Mouse (Mus musculus) lung, adult 2 months (tissue): Measurements from ENCODE around the gene Col8a1.

Source experiments
- CTCF ChIP-seq: fragments of 200-500 bp; IDR thresholded peaks from 2 replicates; pipeline ENCODE4 v1.5.1; 2011; ENCODE audit warnings: mild to moderate bottlenecking, low read length, control low read depth; ENCODE audit not compliant: insufficient read depth
- POLR2A ChIP-seq: fragments of 200-500 bp; IDR thresholded peaks from 2 replicates; pipeline ENCODE4 v1.6.1; 2011; ENCODE audit warnings: low read depth, mild to moderate bottlenecking, control low read depth, low read length, borderline replicate concordance; ENCODE audit errors: extremely low read depth

DNA sequence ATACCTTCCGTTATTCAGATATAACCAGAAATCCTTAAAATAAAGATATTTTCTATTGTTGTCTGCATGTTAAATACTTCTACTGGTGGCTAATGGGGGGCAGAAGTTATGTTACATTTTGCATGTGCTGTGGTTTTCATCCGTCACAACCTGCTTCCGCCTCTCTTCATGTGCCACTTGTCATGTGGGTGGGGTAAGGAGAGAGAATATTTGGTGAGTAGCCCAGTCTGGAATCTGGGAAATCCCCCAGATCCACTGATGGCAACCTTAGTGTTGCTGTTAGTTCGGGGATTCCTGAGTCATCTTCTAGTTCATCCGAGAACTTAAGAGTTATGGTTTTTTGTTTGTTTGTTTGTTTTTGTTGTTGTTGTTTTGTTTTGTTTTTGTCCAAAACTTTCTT lies 55.8 kb downstream of the Col8a1 start:
- no peak for TF ChIP-seq POLR2A
- TF ChIP-seq CTCF = no peak
